Mouse (Mus musculus): ENCODE data around the gene Saxo1.

DNA sequence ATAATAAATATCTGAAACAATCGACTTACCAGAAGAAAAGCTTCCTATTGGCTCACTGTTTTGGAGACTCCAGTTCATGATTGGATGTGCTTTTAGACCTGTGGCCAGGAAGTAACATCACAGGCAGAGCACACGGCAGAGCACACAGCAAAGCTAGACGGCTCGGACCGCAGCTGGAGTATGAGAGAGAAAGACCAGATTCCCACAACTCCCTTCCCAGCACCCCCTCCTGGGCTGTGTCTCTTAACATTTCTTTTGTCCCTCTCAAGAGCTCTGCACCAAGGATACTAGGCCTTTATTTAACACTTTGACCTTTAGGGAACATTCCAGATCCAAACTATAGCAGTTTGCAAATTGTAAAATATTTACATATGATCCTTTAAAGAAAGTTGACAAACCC is 19.2 kb downstream of the Saxo1 start:
- TF ChIP-seq EP300 (IDR thresholded peaks at IDR 0.05; ENCODE audit: low read depth) (no peak), CTCF (IDR thresholded peaks at IDR 0.05; ENCODE audit: low read depth) (no peak)
